Mouse (Mus musculus) heart, embryonic 15.5 days (tissue): ENCODE results near the gene Mb. TPM values are rescaled to one million over a fixed set of nuclear protein-coding genes. Genes with fewer than 3 reads are reported as not detected.

Experiments
- ATAC-seq: fragments of 200-750 bp; cut with Nextera tagmentation; replicated peaks from 2 replicates; pipeline ENCODE4 v1.8.0; 2017; ENCODE audit warnings: low read depth, moderate TSS enrichment; ENCODE audit not compliant: insufficient number of reproducible peaks, insufficient read depth, low FRiP score
- H3K27ac ChIP-seq: fragments of 300-500 bp; sonication (generic); 2 replicates; pipeline ENCODE4 v1.5.1; 2015; ENCODE audit warnings: mild to moderate bottlenecking, inconsistent platforms
- H3K27me3 ChIP-seq: fragments of 300-500 bp; sonication (generic); 2 replicates; pipeline ENCODE4 v1.6.1; 2015; ENCODE audit warnings: inconsistent platforms
- H3K36me3 ChIP-seq: fragments of 300-500 bp; sonication (generic); 2 replicates; pipeline ENCODE4 v1.6.1; 2015; ENCODE audit warnings: mild to moderate bottlenecking, inconsistent platforms
- H3K4me1 ChIP-seq: fragments of 300-500 bp; sonication (generic); replicated peaks from 2 replicates; pipeline ENCODE4 v1.6.1; 2015; ENCODE audit warnings: inconsistent platforms
- H3K4me2 ChIP-seq: fragments of 300-500 bp; sonication (generic); 2 replicates; pipeline ENCODE4 v1.6.1; 2015; ENCODE audit warnings: inconsistent platforms, mild to moderate bottlenecking, moderate library complexity
- H3K4me3 ChIP-seq: fragments of 300-500 bp; sonication (generic); 2 replicates; pipeline ENCODE4 v1.5.1; 2015; ENCODE audit warnings: mild to moderate bottlenecking, inconsistent platforms
- H3K9ac ChIP-seq: fragments of 300-500 bp; sonication (generic); 2 replicates; pipeline ENCODE4 v1.6.1; 2015; ENCODE audit warnings: mild to moderate bottlenecking, inconsistent platforms
- H3K9me3 ChIP-seq: fragments of 300-500 bp; sonication (generic); replicated peaks from 2 replicates; pipeline ENCODE4 v1.6.1; 2016; ENCODE audit warnings: inconsistent platforms
- WGBS: fragments of 180-500 bp; shearing (Covaris S2); methylation state at CpG from one replicate; pipeline ENCODE4 v1.1.7; 2015; ENCODE audit warnings: mixed read lengths; 5-methylcytosine and 5-hydroxymethylcytosine counted together
- polyA plus RNA-seq: library from polyadenylated mRNA; unstranded; fragments of >200 nt; fragmentation: Nextera tagmentation; extraction: Ambion mirVana; gene quantifications from 2 replicates; pipeline ENCODE4 v1.2.1, GENCODE M21; 2015

The Mb gene
- polyA plus RNA-seq, 1 experiment from 2014 or later: 844 TPM

DNA sequence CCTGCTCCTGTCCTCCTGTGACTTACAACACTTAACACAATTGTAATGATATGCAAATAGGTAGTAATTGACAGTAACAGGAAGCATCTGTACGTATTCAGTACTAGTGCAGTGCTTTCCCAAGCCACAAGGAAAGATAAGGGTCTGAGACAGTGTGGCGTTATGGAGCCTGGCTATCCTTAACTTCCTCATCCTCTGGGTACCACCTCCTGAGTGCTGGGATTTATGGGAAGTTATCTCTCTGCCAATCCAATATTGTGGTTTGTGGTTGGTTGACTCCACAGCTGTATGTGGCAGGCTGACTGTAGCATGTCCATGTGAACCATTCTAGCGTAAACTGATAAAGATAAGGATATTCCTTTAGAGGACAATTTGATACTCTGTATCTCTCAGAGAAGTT is 9.7 kb downstream of the Mb start:
- WGBS: 57% methylated on average over 3 of the region's 3 CpGs
- Histone ChIP-seq H3K9ac (no peak overlapping the region), H3K27me3 (no peaks in the 10 kb centered on the region), H3K9me3 (no peaks in the 10 kb centered on the region), H3K4me1 (peaks cover 65% of the 10 kb centered on the region), H3K4me3 (no peak overlapping the region), H3K4me2 (no peak overlapping the region), H3K36me3 (no peaks in the 10 kb centered on the region), H3K27ac (no peak overlapping the region)
- ATAC-seq: no peak

DNA sequence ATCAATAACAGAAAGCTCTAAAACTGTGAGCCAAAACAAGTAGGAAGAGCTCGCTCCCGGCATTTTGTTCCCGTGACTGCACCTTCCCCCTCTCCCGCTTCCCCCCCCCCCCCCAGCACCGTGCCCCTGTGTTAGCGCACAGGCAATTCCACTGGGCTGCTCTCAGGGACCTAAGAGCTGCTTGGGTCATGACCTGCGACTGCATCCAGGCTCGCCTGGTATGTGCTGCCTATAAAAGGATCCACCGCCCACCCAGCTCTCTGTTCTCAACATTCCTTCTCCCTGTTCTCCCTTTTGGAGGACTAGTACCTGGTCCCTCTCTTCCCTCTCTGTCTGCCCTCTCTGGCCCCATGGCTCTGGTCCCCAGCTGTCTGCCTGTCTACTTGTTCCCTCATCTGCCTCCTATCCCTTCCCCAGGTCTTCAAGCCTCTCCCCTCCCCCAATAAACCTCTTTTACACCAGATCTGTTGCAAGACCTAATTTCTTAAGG is 11.2 kb downstream of the Mb start:
- Histone ChIP-seq H3K36me3 (no peaks in the 10 kb centered on the region), H3K27me3 (no peaks in the 10 kb centered on the region), H3K4me3 (no peak overlapping the region), H3K4me2 (no peak overlapping the region), H3K9ac (no peak overlapping the region), H3K27ac (peak overlapping the region; percentile 4), H3K4me1 (peaks cover 63% of the 10 kb centered on the region), H3K9me3 (no peaks in the 10 kb centered on the region)
- 61% methylated on average over 9 of the region's 9 CpGs for WGBS
- no peak for ATAC-seq

DNA sequence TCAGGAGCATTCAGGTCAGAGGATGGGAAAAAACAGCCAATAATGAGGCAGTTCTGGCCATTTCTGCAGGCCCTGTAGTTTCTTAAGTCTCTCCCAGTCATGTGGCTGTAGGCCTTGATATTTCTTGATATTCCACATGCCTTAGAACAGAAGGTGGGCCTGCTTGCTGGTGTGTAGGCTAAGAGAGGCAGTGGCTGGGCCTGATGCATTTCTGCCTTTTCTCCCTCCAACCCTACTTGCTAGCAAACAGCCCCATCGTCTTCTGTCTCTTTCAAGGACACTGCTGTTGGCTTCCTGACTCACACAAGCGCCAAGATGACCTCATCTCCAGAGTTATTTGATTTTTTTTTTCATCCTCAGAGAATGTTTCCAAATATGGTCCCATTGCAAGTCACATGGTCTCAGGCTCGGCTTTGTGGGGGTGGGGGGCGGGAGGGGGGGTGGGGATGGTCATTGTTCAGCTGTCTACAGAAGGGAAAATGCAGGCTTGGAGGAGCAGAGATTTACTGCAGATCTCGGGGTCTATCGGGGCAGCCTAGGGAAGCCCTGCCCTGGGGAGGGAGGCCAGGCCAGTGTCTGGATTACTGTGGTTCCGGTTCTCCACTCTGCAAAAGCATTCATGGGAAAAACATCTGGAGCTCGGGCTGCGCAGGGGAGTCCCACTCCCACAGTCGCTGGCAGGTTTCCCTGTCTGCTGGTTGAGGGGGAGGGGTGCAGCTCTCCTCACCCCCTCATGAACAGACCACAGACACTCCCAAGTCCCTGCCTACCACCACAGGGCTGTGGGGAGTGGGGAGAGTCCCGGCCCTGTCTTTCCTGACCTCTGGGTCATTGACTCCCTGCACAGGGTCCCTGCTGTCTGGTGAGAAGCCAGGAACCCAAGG is 12.9 kb downstream of the Mb start:
- Histone ChIP-seq H3K4me3 (no peak overlapping the region), H3K36me3 (no peaks in the 10 kb centered on the region), H3K9ac (peak overlapping the region; percentile 45), H3K27ac (peak overlapping the region; percentile 98), H3K4me1 (peaks cover 57% of the 10 kb centered on the region), H3K9me3 (no peaks in the 10 kb centered on the region), H3K4me2 (peak overlapping the region; percentile 38), H3K27me3 (no peaks in the 10 kb centered on the region)
- 6% methylated on average over 11 of the region's 11 CpGs for WGBS
- peak; percentile 74 for ATAC-seq

GRCm38 (mm10) chr15:77036989-77037277 is 13.5 kb downstream of the Mb start:
- no peak; the same call in 1 of the 2 replicates for ATAC-seq
- peak overlapping the region; percentile 28 for H3K4me2 ChIP-seq
- H3K4me1 ChIP-seq: peaks cover 57% of the 10 kb centered on the region
- H3K27ac ChIP-seq: peak overlapping the region; percentile 98
- H3K27me3 ChIP-seq: no peaks in the 10 kb centered on the region
- no peaks in the 10 kb centered on the region for H3K36me3 ChIP-seq
- H3K9me3 ChIP-seq: no peaks in the 10 kb centered on the region
- WGBS: 12% methylated on average over 2 of the region's 2 CpGs
- no peak overlapping the region for H3K4me3 ChIP-seq
- peak overlapping the region; percentile 45 for H3K9ac ChIP-seq

- H3K36me3 ChIP-seq: no peaks in the 10 kb centered on the region
- H3K9ac ChIP-seq: peak overlapping the region; percentile 45
- H3K4me2 ChIP-seq: peak overlapping the region; percentile 28
- H3K27ac ChIP-seq: peak overlapping the region; percentile 98
- H3K4me3 ChIP-seq: no peak overlapping the region
- peaks cover 57% of the 10 kb centered on the region for H3K4me1 ChIP-seq
- 42% methylated on average over 11 of the region's 11 CpGs for WGBS
- H3K9me3 ChIP-seq: no peaks in the 10 kb centered on the region
- H3K27me3 ChIP-seq: no peaks in the 10 kb centered on the region
- ATAC-seq: peak; percentile 71
Measured at GRCm38 (mm10) chr15:77036320-77036988, 14.0 kb downstream of the Mb start.

GRCm38 (mm10) chr15:77035643-77036042 is 14.8 kb downstream of the Mb start:
- Histone ChIP-seq H3K9me3 (no peaks in the 10 kb centered on the region), H3K4me3 (no peak overlapping the region), H3K36me3 (no peaks in the 10 kb centered on the region), H3K27me3 (no peaks in the 10 kb centered on the region), H3K27ac (peak overlapping the region; percentile 98), H3K4me2 (no peak overlapping the region), H3K4me1 (peaks cover 60% of the 10 kb centered on the region), H3K9ac (no peak overlapping the region)
- ATAC-seq: no peak
- WGBS: 69% methylated on average over 3 of the region's 3 CpGs

DNA sequence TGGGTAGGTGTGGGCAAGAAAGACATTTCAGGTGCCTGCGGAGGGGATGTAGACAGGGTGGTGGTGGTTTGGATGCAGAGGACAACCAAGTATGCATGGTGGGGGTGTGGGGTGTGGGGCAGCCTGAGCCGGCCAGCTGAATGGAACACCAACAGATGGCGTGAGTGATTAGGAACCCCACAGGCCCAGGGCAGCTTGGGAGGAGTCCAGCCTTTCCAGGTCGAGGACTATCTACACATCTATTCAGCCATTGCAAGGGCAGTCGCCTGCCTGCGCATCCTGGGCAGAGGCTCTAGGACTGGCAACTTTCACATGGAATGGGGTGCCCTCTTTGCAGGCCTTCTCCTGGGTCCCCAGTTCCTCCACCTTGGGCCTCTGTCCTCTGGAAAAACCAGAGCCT is 15.9 kb downstream of the Mb start:
- Histone ChIP-seq H3K27ac (0 out of 2 replicates have a peak overlapping the region, but pooled peaks have one; percentile 98), H3K4me2 (no peak overlapping the region), H3K9me3 (no peaks in the 10 kb centered on the region), H3K4me1 (peaks cover 56% of the 10 kb centered on the region), H3K27me3 (no peaks in the 10 kb centered on the region), H3K4me3 (no peak overlapping the region), H3K36me3 (no peaks in the 10 kb centered on the region), H3K9ac (no peak overlapping the region)
- no peak for ATAC-seq
- 69% methylated on average over 6 of the region's 6 CpGs for WGBS

- 65% methylated on average over 3 of the region's 3 CpGs for WGBS
- H3K4me1 ChIP-seq: peaks cover 50% of the 10 kb centered on the region
Measured at GRCm38 (mm10) chr15:77031271-77031670, 19.2 kb downstream of the Mb start.

GRCm38 (mm10) chr15:77029331-77029991 is 21.0 kb downstream of the Mb start:
- no peak overlapping the region for H3K9ac ChIP-seq
- H3K4me1 ChIP-seq: peaks cover 43% of the 10 kb centered on the region
- 20% methylated on average over 7 of the region's 7 CpGs for WGBS
- ATAC-seq: peak; percentile 78
- peak overlapping the region; percentile 86 for H3K27ac ChIP-seq
- H3K4me3 ChIP-seq: 0 out of 2 replicates have a peak overlapping the region, but pooled peaks have one; percentile 14
- H3K9me3 ChIP-seq: no peaks in the 10 kb centered on the region
- H3K4me2 ChIP-seq: peak overlapping the region; percentile 41
- H3K27me3 ChIP-seq: no peaks in the 10 kb centered on the region
- no peaks in the 10 kb centered on the region for H3K36me3 ChIP-seq

More at GRCm38 (mm10) chr15:77031271-77031670, 19.2 kb downstream of the Mb start:
- H3K27ac ChIP-seq: 0 out of 2 replicates have a peak overlapping the region, but pooled peaks have one; percentile 15
- no peak overlapping the region for H3K4me2 ChIP-seq
- H3K9me3 ChIP-seq: no peaks in the 10 kb centered on the region
- H3K27me3 ChIP-seq: no peaks in the 10 kb centered on the region
- H3K4me3 ChIP-seq: no peak overlapping the region
- H3K9ac ChIP-seq: no peak overlapping the region
- no peaks in the 10 kb centered on the region for H3K36me3 ChIP-seq
- ATAC-seq: no peak

- H3K4me3 ChIP-seq: no peak overlapping the region
- H3K27ac ChIP-seq: peak overlapping the region; percentile 81
- H3K27me3 ChIP-seq: no peaks in the 10 kb centered on the region
- no peaks in the 10 kb centered on the region for H3K36me3 ChIP-seq
- H3K9ac ChIP-seq: no peak overlapping the region
- H3K4me2 ChIP-seq: no peak overlapping the region
- WGBS: 54% methylated on average over 6 of the region's 6 CpGs
- H3K4me1 ChIP-seq: peaks cover 48% of the 10 kb centered on the region
- peak; percentile 24; the same call in 1 of the 2 replicates for ATAC-seq
- H3K9me3 ChIP-seq: no peaks in the 10 kb centered on the region
Measured at GRCm38 (mm10) chr15:77027675-77028074, 22.8 kb downstream of the Mb start.

GRCm38 (mm10) chr15:77027117-77027516 is 23.4 kb downstream of the Mb start:
- peak overlapping the region; percentile 81 for H3K27ac ChIP-seq
- H3K9ac ChIP-seq: no peak overlapping the region
- no peaks in the 10 kb centered on the region for H3K9me3 ChIP-seq
- H3K4me2 ChIP-seq: no peak overlapping the region
- H3K36me3 ChIP-seq: no peaks in the 10 kb centered on the region
- WGBS: 82% methylated on average over 3 of the region's 3 CpGs
- H3K4me3 ChIP-seq: no peak overlapping the region
- peaks cover 54% of the 10 kb centered on the region for H3K4me1 ChIP-seq
- no peak for ATAC-seq
- no peaks in the 10 kb centered on the region for H3K27me3 ChIP-seq
